Mouse (Mus musculus) limb, embryonic 13.5 days (tissue): ENCODE data around the gene Ptpn14. TPM values are rescaled to one million over a fixed set of nuclear protein-coding genes. Genes with fewer than 3 reads are reported as not detected.

Source experiments
- ATAC-seq: fragments of 200-750 bp; cut with Nextera tagmentation; 2 replicates; pipeline ENCODE4 v1.8.0; 2017; ENCODE audit warnings: low read depth, moderate number of reproducible peaks, moderate TSS enrichment; ENCODE audit not compliant: low FRiP score
- H3K27ac ChIP-seq: fragments of 300-500 bp; sonication (generic); 2 replicates; pipeline ENCODE4 v1.5.1; 2015; ENCODE audit warnings: inconsistent platforms, mild to moderate bottlenecking, moderate library complexity
- H3K27me3 ChIP-seq: fragments of 300-500 bp; sonication (generic); 2 replicates; pipeline ENCODE4 v1.6.1; 2015; ENCODE audit warnings: mild to moderate bottlenecking, inconsistent platforms
- H3K36me3 ChIP-seq: fragments of 300-500 bp; sonication (generic); 2 replicates; pipeline ENCODE4 v1.6.1; 2015; ENCODE audit warnings: inconsistent platforms, mild to moderate bottlenecking, moderate library complexity
- H3K4me1 ChIP-seq: fragments of 300-500 bp; sonication (generic); 2 replicates; pipeline ENCODE4 v1.6.1; 2015; ENCODE audit warnings: inconsistent platforms
- H3K4me2 ChIP-seq: fragments of 300-500 bp; sonication (generic); replicated peaks from 2 replicates; pipeline ENCODE4 v1.6.1; 2015; ENCODE audit warnings: inconsistent platforms, mild to moderate bottlenecking, moderate library complexity
- H3K4me3 ChIP-seq: fragments of 300-500 bp; sonication (generic); 2 replicates; pipeline ENCODE4 v1.5.1; 2015; ENCODE audit warnings: moderate library complexity, mild to moderate bottlenecking, inconsistent platforms
- H3K9ac ChIP-seq: fragments of 300-500 bp; sonication (generic); 2 replicates; pipeline ENCODE4 v1.6.1; 2015; ENCODE audit warnings: mild to moderate bottlenecking, inconsistent platforms
- H3K9me3 ChIP-seq: fragments of 300-500 bp; sonication (generic); 2 replicates; pipeline ENCODE4 v1.6.1; 2016; ENCODE audit warnings: inconsistent platforms
- WGBS: fragments of 180-500 bp; shearing (Covaris S2); methylation state at CpG from one replicate; pipeline ENCODE4 v1.1.7; 2015; 5-methylcytosine and 5-hydroxymethylcytosine counted together
- polyA plus RNA-seq: library from polyadenylated mRNA; unstranded; fragments of >200 nt; fragmentation: Nextera tagmentation; extraction: Ambion mirVana; gene quantifications from 2 replicates; pipeline ENCODE4 v1.2.1, GENCODE M21; 2015

Gene Ptpn14
- polyA plus RNA-seq, 1 experiment from 2014 or later: 11.1 TPM

DNA sequence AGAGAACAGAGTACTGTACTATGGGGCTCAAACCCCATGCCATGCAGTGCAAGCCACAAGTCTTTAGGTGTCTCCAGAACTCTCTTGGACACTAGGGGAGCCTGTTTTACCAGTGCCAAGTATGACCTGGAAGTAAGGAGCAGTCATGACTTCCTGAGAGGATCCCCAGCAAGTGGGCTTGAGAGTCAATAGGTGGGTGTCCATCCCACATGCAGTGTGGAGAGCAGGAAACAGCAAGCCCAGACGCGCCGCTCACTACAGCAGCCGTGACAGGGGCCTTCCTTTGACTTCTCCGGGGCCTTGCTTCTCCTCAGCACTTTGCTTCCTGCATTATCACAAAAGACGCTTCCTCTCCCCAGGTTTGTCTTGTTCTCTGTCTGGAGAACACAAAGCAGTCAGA, 27.9 kb upstream of the Ptpn14 start:
- Histone ChIP-seq H3K4me3 (no peak overlapping the region), H3K9ac (no peak overlapping the region), H3K36me3 (no peaks in the 10 kb centered on the region), H3K4me1 (peaks cover 11% of the 10 kb centered on the region; the same call in 1 of the 2 replicates), H3K4me2 (no peak overlapping the region), H3K27me3 (no peaks in the 10 kb centered on the region), H3K27ac (no peak overlapping the region), H3K9me3 (no peaks in the 10 kb centered on the region)
- no peak for ATAC-seq
- 83% methylated on average over 6 of the region's 6 CpGs for WGBS

DNA sequence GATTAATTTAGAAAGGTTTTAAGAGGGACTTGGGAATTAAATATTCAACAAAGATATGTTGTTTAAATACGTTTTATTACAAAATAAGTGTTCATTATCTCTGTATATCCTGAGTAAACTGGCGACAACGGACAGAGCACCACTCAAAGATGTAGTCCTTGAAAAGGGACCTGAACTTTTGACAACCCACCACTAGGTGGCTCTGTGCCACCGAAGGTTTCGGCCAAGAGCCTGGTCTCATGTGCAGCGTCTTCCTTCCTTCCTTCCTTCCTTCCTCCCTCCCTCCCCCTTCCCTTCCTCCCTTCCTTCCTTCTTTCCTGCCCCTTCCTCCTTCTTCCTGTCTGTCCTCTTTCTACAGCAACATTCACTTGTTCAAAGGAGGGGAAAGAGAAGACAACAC, 27.1 kb upstream of the Ptpn14 start:
- Histone ChIP-seq H3K9ac (no peak overlapping the region), H3K9me3 (no peaks in the 10 kb centered on the region), H3K4me1 (peaks cover 15% of the 10 kb centered on the region), H3K4me3 (no peak overlapping the region), H3K27me3 (no peaks in the 10 kb centered on the region), H3K27ac (no peak overlapping the region), H3K36me3 (no peaks in the 10 kb centered on the region), H3K4me2 (no peak overlapping the region)
- under 1% methylated on average over 6 of the region's 6 CpGs for WGBS
- peak; percentile 64; the same call in 1 of the 2 replicates for ATAC-seq

DNA sequence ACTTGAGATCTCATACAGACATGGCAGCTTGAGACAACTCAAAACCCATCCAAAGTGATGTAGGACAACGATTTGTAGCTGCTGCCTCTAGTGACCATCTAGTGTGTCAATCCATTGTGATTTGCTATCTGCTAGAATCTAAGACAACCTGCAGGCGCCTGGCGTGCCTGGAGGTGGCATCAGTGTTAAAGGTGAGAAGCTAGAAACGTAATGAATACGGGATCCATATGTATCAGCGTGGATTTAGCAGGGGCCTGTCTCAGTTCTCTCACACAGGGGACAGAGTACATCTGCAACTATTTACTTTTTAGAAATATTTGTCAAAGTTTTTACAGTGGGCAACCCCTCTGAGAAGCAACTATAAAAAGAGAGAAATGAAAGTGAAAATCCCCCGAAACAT, 24.9 kb upstream of the Ptpn14 start:
- H3K9me3 ChIP-seq: no peaks in the 10 kb centered on the region
- H3K36me3 ChIP-seq: no peaks in the 10 kb centered on the region
- WGBS: 38% methylated on average over 7 of the region's 7 CpGs
- H3K4me1 ChIP-seq: peaks cover 34% of the 10 kb centered on the region
- H3K4me3 ChIP-seq: no peak overlapping the region
- no peak overlapping the region for H3K27ac ChIP-seq
- H3K4me2 ChIP-seq: no peak overlapping the region
- no peak overlapping the region for H3K9ac ChIP-seq
- H3K27me3 ChIP-seq: no peaks in the 10 kb centered on the region
- ATAC-seq: no peak

DNA sequence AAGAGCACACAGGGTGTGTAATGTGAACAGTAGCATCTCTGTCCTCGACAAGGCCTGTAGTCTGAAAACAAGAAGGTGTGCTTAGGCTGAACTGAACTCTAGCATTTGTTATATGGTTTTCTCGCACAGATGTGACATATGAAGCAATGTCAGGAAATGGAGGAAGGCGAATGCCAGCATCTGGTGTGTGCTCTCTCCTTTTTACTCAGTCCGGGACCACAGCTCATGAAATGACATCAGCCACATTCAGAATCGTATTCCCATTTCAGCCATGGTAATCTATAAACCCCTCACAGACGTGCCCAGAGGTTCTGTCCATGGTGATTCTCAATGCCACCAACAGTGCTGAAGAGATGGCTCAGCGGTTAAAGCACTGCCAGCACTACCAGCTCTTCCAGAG, 24.5 kb upstream of the Ptpn14 start:
- ATAC-seq: no peak
- H3K36me3 ChIP-seq: no peaks in the 10 kb centered on the region
- H3K27me3 ChIP-seq: no peaks in the 10 kb centered on the region
- no peaks in the 10 kb centered on the region for H3K9me3 ChIP-seq
- no peak overlapping the region for H3K4me3 ChIP-seq
- no peak overlapping the region for H3K4me2 ChIP-seq
- no peak overlapping the region for H3K27ac ChIP-seq
- H3K4me1 ChIP-seq: peaks cover 37% of the 10 kb centered on the region
- H3K9ac ChIP-seq: no peak overlapping the region
- WGBS: 63% methylated on average over 7 of the region's 7 CpGs

DNA sequence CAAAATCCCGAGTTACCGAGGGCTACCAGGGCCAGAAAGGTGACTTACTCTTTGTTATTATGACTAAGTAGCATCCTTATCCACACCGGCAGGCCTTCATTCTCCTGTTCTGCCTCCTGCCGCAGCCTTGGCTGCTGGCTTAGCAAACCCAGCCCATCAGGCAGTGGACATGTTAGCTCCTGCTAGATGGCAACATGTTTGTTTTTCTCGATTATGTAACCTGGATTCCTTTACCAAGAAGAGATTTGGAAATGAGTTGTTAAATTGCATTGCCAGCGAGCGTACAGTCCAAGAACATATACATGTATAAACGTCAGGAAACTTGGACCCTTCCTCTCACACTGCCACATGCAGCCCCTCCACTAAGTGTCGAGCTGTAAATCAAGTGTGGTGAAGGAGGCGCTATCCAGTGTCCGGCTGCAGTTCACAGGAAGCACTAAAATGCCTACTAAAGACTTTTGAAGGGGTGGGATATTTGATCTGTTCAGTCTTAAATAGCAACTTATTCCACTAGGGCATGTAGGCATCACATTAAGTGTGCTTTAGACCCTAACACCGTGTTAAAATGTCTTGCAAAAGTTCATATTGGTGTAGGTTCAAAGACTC, 21.9 kb upstream of the Ptpn14 start:
- 40% methylated on average over 12 of the region's 12 CpGs for WGBS
- Histone ChIP-seq H3K9me3 (no peaks in the 10 kb centered on the region), H3K9ac (no peak overlapping the region), H3K4me2 (no peak overlapping the region), H3K4me3 (no peak overlapping the region), H3K36me3 (no peaks in the 10 kb centered on the region), H3K27ac (peak overlapping the region; percentile 58; the same call in 1 of the 2 replicates), H3K27me3 (no peaks in the 10 kb centered on the region), H3K4me1 (peaks cover 51% of the 10 kb centered on the region)
- no peak for ATAC-seq

DNA sequence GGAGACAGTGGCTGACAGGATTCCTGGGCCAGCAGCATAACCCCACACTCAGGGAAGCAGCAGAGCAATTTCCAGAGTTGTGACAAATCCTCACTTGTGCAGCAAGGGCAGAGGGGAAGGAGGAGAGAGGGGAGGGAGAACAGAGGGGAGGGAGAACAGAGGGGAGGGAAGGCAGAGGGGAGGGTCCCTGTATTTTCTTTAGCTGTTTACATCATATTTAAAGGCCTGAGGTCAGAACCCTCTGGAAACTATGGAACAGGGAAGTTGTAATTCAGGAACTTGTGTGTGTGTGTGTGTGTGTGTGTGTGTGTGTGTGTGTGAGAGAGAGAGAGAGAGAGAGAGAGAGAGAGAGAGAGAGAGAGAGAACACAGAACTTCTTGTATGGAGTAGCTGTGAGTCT, 21.1 kb upstream of the Ptpn14 start:
- H3K4me2 ChIP-seq: no peak overlapping the region
- H3K4me3 ChIP-seq: no peak overlapping the region
- H3K9ac ChIP-seq: no peak overlapping the region
- H3K9me3 ChIP-seq: no peaks in the 10 kb centered on the region
- peak overlapping the region; percentile 44; the same call in 1 of the 2 replicates for H3K27ac ChIP-seq
- no peaks in the 10 kb centered on the region for H3K36me3 ChIP-seq
- H3K4me1 ChIP-seq: peaks cover 48% of the 10 kb centered on the region
- ATAC-seq: no peak
- no peaks in the 10 kb centered on the region for H3K27me3 ChIP-seq

DNA sequence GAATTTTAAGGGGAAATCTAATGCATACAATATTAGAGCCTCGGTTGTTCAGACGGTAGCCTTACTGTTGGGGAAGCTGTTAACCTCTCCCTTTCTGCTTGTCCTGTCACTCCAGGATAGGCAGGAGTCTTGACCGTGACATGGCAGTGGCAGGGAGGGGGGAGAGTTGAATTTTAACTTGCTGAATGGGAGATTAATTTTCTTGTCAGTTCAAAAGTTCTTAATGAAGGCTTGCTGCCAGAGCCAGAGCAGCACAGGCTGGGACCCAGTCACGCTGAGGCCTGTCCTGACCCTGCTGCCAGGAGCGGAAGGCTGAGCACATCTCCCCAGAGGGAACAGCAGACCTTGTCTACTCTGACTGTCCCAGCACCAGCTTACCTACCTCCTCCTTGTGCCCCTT, 20.6 kb upstream of the Ptpn14 start:
- H3K9ac ChIP-seq: no peak overlapping the region
- peak overlapping the region; percentile 44; the same call in 1 of the 2 replicates for H3K27ac ChIP-seq
- H3K4me2 ChIP-seq: no peak overlapping the region
- H3K4me1 ChIP-seq: peaks cover 47% of the 10 kb centered on the region
- 26% methylated on average over 5 of the region's 5 CpGs for WGBS
- no peaks in the 10 kb centered on the region for H3K36me3 ChIP-seq
- no peak for ATAC-seq
- H3K9me3 ChIP-seq: no peaks in the 10 kb centered on the region
- H3K27me3 ChIP-seq: no peaks in the 10 kb centered on the region
- H3K4me3 ChIP-seq: no peak overlapping the region

DNA sequence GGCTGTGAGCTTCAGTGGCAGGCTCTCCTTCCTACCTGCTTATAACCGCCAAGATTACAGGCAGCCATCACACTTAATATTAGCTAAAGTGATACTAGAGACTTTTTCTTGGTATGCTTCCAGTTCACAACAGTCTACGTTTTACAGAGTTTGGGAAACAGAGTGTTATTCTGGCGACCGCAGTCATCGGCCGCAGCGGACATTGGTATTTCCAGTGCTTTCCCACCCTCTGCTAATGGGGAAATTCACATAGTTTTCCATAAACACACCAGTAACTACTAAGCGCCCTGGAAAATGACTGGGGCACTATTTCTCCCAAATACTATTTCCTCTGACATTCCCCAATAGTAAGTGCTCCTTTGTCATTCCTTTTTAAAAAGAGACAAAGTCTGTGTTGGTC, 19.1 kb upstream of the Ptpn14 start:
- Histone ChIP-seq H3K9me3 (no peaks in the 10 kb centered on the region), H3K36me3 (no peaks in the 10 kb centered on the region), H3K4me3 (no peak overlapping the region), H3K27ac (peak overlapping the region; percentile 58), H3K4me2 (peak overlapping the region; percentile 27; the same call in 1 of the 2 replicates), H3K9ac (no peak overlapping the region), H3K27me3 (no peaks in the 10 kb centered on the region), H3K4me1 (peaks cover 40% of the 10 kb centered on the region)
- WGBS: 50% methylated on average over 8 of the region's 8 CpGs
- ATAC-seq: no peak

DNA sequence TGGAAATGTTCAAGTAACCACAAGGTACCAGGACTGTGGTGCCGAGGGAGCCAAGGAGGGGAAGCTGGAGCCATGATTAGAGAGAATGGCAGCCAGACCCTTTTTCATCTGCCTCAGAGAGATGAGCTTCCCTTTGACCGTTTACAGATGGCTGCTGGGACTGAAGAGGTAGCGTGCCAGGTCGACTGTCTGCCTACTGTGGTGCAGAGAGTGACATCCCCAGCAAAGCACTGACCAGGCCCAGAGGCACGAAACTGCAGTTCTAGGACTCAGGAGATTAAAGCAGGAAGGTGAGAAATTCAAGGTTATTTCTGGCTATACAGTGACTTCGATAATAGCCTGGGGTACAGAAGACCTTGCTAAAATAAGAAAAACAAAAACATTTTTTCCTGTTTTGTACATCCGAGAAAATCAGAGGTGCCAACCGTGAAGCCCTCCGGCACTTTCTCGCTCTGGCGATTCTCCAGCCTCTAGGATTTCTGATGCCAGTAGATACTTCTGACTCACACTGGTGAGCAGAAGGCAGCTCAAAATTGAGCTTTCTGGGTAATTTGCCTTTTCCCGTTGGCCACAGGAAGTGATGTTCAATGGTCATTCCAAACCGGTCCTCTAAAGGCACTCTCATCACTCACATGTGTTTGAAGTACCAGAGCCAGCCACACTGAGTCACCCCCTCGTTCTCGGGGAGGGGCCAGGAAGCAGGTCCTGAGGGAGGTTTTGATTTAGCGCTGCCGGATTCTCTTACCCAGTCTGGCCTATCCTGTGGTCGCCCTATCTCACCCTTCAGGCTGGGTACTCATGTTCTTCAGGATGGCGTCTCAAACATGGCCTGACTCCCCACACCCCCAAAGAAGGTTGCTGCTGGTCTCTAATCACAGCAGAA, 11.9 kb upstream of the Ptpn14 start:
- Histone ChIP-seq H3K27ac (no peak overlapping the region), H3K4me2 (no peak overlapping the region), H3K9me3 (0 out of 2 replicates have a peak, but pooled peaks cover 6% of the 10 kb centered on the region), H3K4me3 (no peak overlapping the region), H3K4me1 (peaks cover 10% of the 10 kb centered on the region; the same call in 1 of the 2 replicates), H3K9ac (no peak overlapping the region), H3K27me3 (no peaks in the 10 kb centered on the region), H3K36me3 (no peaks in the 10 kb centered on the region)
- WGBS: 48% methylated on average over 19 of the region's 19 CpGs
- ATAC-seq: no peak

DNA sequence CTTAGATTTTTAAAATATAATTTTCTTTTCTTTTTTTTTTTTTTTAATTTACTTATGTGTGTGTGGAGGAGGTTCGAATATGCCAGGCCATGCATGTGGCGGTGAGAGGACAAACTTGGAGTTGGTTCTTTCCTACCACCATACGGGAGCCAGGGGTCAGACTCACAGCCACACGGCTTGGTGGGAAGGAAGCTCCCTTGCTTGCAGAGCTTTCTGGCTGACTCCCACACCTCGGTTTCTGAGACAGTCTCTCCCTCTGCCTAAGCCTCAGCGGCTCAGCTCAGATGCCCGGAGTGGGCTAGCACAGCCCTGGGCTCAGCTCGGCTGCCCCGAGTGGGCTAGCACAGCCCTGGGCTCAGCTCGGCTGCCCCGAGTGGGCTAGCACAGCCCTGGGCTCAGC, 10.5 kb upstream of the Ptpn14 start:
- 0 out of 2 replicates have a peak, but pooled peaks cover 6% of the 10 kb centered on the region for H3K9me3 ChIP-seq
- no peak overlapping the region for H3K4me2 ChIP-seq
- H3K4me3 ChIP-seq: no peak overlapping the region
- H3K4me1 ChIP-seq: peaks cover 10% of the 10 kb centered on the region; the same call in 1 of the 2 replicates
- no peaks in the 10 kb centered on the region for H3K27me3 ChIP-seq
- H3K27ac ChIP-seq: no peak overlapping the region
- no peak for ATAC-seq
- WGBS: 91% methylated on average over 11 of the region's 11 CpGs
- no peak overlapping the region for H3K9ac ChIP-seq
- H3K36me3 ChIP-seq: no peaks in the 10 kb centered on the region

DNA sequence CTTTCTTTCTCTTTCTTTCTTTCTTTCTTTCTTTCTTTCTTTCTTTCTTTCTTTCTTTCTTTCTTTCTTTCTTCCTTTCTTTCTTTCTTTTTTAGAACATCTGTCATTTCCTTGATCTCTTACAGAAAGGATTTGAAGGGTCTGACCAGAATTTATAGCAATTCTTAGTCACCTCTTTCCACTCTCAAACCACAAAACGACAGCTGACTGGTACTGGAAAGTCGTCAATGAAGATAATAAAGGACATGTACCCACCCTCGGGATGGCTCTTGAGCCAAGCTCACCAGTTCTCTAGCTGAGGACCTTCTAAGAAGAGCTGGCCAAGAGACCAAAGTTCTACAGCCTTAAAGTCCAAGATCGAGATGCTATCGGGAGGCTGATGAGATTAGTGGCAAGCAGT, 9.5 kb upstream of the Ptpn14 start:
- ATAC-seq: no peak
- Histone ChIP-seq H3K27ac (no peak overlapping the region), H3K4me2 (no peak overlapping the region), H3K27me3 (no peaks in the 10 kb centered on the region), H3K4me1 (peaks cover 10% of the 10 kb centered on the region; the same call in 1 of the 2 replicates), H3K36me3 (no peaks in the 10 kb centered on the region), H3K9ac (no peak overlapping the region), H3K4me3 (no peak overlapping the region), H3K9me3 (0 out of 2 replicates have a peak, but pooled peaks cover 6% of the 10 kb centered on the region)
- 75% methylated on average over 5 of the region's 5 CpGs for WGBS

DNA sequence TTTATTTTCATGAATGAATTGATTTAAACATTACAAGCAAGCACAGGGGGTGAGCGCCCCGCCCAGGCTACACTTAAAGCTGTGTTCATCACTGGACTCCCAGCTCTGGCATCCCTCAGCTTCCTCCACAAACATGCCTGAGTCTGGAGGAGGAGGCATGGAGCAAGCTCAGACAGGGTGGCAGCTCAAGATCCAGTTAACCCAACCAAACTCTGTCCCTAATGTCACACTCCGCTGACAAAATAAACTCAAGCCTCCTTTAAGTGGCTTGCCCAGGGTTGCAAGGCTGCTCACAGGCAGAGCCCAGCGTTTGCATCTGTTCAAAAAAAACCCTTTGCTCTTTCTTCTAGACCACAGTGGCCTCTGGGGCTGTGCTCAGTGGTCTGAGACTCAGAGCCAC, 1.9 kb upstream of the Ptpn14 start:
- Histone ChIP-seq H3K4me3 (no peak overlapping the region), H3K27me3 (no peaks in the 10 kb centered on the region), H3K4me1 (peaks cover 34% of the 10 kb centered on the region), H3K36me3 (no peaks in the 10 kb centered on the region), H3K4me2 (no peak overlapping the region), H3K27ac (0 out of 2 replicates have a peak overlapping the region, but pooled peaks have one; percentile 98), H3K9ac (no peak overlapping the region), H3K9me3 (no peaks in the 10 kb centered on the region)
- ATAC-seq: no peak
- WGBS: 69% methylated on average over 4 of the region's 4 CpGs
